Mouse (Mus musculus): ENCODE measurements at regions not wholly inside any gene's neighbourhood (a gene's known extent, or its start where the extent isn't known, plus 50 kb on each side); places are given as distances from the start of the nearest gene placed in this dataset.

DNA sequence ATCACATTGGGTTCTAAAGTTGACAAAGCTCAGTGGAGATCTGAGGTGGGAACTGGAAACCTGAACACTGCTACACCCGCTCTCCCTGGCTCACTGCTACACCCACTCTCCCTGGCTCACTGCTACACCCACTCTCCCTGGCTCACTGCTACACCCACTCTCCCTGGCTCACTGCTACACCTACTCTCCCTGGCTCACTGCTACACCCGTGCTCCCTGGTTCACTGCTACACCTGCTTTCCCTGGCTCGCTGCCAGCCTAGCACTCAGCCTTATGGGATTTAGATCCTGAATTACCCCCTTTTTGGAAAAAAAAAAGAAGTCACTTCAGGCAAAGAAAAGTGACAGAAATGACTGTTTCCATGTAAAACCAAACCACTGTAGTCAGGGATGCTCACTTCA lies 75.2 kb upstream of the Serbp1 start:
- Histone ChIP-seq H3K4me1 (ENCODE audit: control insufficient read depth, insufficient read depth, insufficient read length) (no peaks in the 10 kb centered on the region), H3K36me3 (ENCODE audit: control insufficient read depth, insufficient read depth, low read length) (no peaks in the 10 kb centered on the region), H3K27me3 (ENCODE audit: control insufficient read depth, insufficient read depth, low read length) (no peaks in the 10 kb centered on the region; the same call in 1 of the 2 replicates), H3K4me3 (ENCODE audit: extremely low read depth, insufficient read depth, insufficient read length) (no peak overlapping the region), H3K27ac (ENCODE audit: insufficient read depth, low read length) (no peak overlapping the region)
- TF ChIP-seq CTCF (IDR thresholded peaks at IDR 0.05; ENCODE audit: extremely low read depth, insufficient read depth, insufficient read length, insufficient replicate concordance): no peak
- no peak for TF ChIP-seq POLR2A (IDR thresholded peaks at IDR 0.05; ENCODE audit: low read depth, low read length)
- DNase-seq (ENCODE audit: low read depth in 1 of 2, low spot score in 2 of 2): no peak
- 68% methylated on average over 3 of the region's 3 CpGs for WGBS

DNA sequence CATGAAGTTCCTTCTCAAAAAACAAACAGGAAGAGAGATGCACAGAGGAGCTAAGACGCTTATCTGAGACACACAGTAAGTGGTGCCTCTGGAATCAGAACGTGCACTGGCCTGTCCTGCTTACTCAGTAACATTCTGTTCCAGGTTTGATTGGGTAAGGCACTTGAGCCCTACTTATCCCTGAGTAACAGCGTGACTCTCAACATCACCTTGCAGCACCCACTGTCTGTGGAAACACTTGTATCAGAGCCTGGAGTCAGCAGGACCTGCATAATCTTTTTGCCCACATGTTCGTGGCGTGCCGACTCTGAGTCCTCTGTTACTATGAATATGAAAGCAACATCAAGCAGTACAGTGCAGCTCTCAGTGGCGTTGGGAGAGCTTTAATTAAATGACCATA lies 76.4 kb upstream of the Serbp1 start:
- Histone ChIP-seq H3K27me3 (ENCODE audit: control insufficient read depth, insufficient read depth, low read length) (no peaks in the 10 kb centered on the region; the same call in 1 of the 2 replicates), H3K36me3 (ENCODE audit: control insufficient read depth, insufficient read depth, low read length) (no peaks in the 10 kb centered on the region), H3K4me1 (ENCODE audit: control insufficient read depth, insufficient read depth, insufficient read length) (no peaks in the 10 kb centered on the region), H3K27ac (ENCODE audit: insufficient read depth, low read length) (no peak overlapping the region), H3K4me3 (ENCODE audit: extremely low read depth, insufficient read depth, insufficient read length) (no peak overlapping the region)
- TF ChIP-seq CTCF (IDR thresholded peaks at IDR 0.05; ENCODE audit: extremely low read depth, insufficient read depth, insufficient read length, insufficient replicate concordance) (no peak), POLR2A (IDR thresholded peaks at IDR 0.05; ENCODE audit: low read depth, low read length) (no peak)
- no peak for DNase-seq (ENCODE audit: low read depth in 1 of 2, low spot score in 2 of 2)
- WGBS: 87% methylated on average over 7 of the region's 7 CpGs

DNA sequence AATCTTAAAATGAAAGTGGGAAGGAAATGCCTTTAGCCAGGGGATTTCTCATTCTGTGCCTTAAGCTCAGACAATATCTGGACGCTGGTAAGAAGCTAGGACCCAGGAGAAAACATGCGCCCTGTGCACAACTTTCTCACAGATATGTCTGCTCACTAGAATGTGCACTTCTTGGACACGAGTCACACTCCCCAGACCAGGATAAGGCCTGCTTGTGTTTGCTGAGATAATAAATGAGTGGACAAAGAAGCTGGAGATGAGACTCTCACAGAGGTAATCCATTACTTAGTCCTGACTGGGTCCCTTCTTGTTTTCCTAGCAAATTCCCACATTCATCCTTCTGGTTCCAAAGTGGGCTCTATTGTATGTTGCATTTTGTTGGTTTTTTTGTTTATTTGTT lies 77.4 kb upstream of the Serbp1 start:
- H3K27ac ChIP-seq (ENCODE audit: insufficient read depth, low read length): no peak overlapping the region
- 69% methylated on average over 3 of the region's 3 CpGs for WGBS

DNA sequence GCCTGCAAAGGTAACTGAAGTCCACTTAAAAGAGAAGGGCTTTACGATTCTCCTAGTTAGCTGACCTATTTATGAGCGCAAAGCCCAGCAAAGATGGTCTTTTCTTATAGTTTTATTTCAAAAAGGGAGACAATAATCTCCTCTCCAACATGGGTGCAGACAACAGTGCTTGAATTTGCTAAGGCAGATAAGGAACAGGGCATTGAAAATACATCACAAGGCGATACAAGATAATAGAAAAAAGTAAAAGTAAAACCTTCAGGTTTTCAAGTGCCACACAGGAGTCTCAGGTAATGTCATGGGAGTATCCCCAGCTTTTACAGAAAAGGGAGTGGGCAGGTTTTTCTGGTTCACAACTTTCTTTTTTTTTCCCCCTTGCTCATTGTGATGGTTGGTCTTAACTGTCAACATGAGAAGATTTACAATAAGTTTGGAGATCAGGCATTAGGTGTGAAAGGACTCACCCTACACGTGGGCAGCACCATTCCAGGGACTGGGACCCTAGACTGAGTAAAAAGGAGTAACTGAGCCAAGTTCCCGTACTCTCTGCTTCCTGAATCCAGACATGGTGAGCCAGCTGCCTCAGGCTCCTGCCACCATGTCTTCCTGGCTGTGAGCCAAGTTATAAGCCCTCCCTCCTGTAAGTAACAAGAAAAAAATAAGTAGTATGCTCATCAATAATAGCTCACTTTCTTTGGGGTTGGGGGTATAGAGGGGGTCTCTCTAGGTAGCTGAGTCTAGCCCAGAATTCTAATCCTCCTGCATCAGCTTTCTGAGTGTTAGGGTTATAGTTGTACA lies 78.1 kb upstream of the Serbp1 start:
- no peaks in the 10 kb centered on the region for H3K36me3 ChIP-seq (ENCODE audit: control insufficient read depth, insufficient read depth, low read length)
- no peaks in the 10 kb centered on the region for H3K4me1 ChIP-seq (ENCODE audit: control insufficient read depth, insufficient read depth, insufficient read length)
- H3K27ac ChIP-seq (ENCODE audit: insufficient read depth, low read length): no peak overlapping the region
- 76% methylated on average over 5 of the region's 5 CpGs for WGBS
- no peak overlapping the region for H3K4me3 ChIP-seq (ENCODE audit: extremely low read depth, insufficient read depth, insufficient read length)
- TF ChIP-seq POLR2A (IDR thresholded peaks at IDR 0.05; ENCODE audit: low read depth, low read length) (no peak), CTCF (IDR thresholded peaks at IDR 0.05; ENCODE audit: extremely low read depth, insufficient read depth, insufficient read length, insufficient replicate concordance) (no peak)
- no peaks in the 10 kb centered on the region; the same call in 1 of the 2 replicates for H3K27me3 ChIP-seq (ENCODE audit: control insufficient read depth, insufficient read depth, low read length)
- no peak for DNase-seq (ENCODE audit: low read depth in 1 of 2, low spot score in 2 of 2)

More for the DNA sequence above, 77.4 kb upstream of the Serbp1 start:
- DNase-seq (ENCODE audit: low read depth in 1 of 2, low spot score in 2 of 2): no peak
- no peak overlapping the region for H3K4me3 ChIP-seq (ENCODE audit: extremely low read depth, insufficient read depth, insufficient read length)
- H3K36me3 ChIP-seq (ENCODE audit: control insufficient read depth, insufficient read depth, low read length): no peaks in the 10 kb centered on the region
- no peaks in the 10 kb centered on the region; the same call in 1 of the 2 replicates for H3K27me3 ChIP-seq (ENCODE audit: control insufficient read depth, insufficient read depth, low read length)
- TF ChIP-seq CTCF (IDR thresholded peaks at IDR 0.05; ENCODE audit: extremely low read depth, insufficient read depth, insufficient read length, insufficient replicate concordance): no peak
- TF ChIP-seq POLR2A (IDR thresholded peaks at IDR 0.05; ENCODE audit: low read depth, low read length): no peak
- H3K4me1 ChIP-seq (ENCODE audit: control insufficient read depth, insufficient read depth, insufficient read length): no peaks in the 10 kb centered on the region

DNA sequence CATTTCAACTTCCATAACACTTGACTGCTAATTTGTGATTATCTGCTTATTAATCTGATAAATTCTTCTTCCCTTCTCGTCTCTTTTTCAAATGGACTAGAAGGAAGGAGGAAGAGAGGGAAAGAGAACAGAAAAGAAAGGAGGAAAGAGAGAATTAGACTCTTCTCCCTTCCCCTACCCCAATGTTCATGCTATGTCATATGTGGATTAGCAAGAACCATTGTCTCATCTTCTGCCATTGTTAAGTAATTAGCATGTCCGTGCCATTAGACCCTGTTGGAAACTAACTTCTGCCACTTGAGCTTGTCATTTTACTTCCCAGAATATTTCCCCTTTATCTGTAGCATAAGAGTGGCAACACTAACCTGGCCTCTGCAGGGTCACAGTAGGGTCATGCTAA lies 78.8 kb upstream of the Serbp1 start:
- Histone ChIP-seq H3K36me3 (ENCODE audit: control insufficient read depth, insufficient read depth, low read length) (no peaks in the 10 kb centered on the region), H3K4me3 (ENCODE audit: extremely low read depth, insufficient read depth, insufficient read length) (no peak overlapping the region), H3K27ac (ENCODE audit: insufficient read depth, low read length) (no peak overlapping the region), H3K27me3 (ENCODE audit: control insufficient read depth, insufficient read depth, low read length) (no peaks in the 10 kb centered on the region; the same call in 1 of the 2 replicates), H3K4me1 (ENCODE audit: control insufficient read depth, insufficient read depth, insufficient read length) (no peaks in the 10 kb centered on the region)
- DNase-seq (ENCODE audit: low read depth in 1 of 2, low spot score in 2 of 2): no peak
- TF ChIP-seq POLR2A (IDR thresholded peaks at IDR 0.05; ENCODE audit: low read depth, low read length): no peak
- no peak for TF ChIP-seq CTCF (IDR thresholded peaks at IDR 0.05; ENCODE audit: extremely low read depth, insufficient read depth, insufficient read length, insufficient replicate concordance)
- WGBS: 12% methylated on average over 2 of the region's 2 CpGs

DNA sequence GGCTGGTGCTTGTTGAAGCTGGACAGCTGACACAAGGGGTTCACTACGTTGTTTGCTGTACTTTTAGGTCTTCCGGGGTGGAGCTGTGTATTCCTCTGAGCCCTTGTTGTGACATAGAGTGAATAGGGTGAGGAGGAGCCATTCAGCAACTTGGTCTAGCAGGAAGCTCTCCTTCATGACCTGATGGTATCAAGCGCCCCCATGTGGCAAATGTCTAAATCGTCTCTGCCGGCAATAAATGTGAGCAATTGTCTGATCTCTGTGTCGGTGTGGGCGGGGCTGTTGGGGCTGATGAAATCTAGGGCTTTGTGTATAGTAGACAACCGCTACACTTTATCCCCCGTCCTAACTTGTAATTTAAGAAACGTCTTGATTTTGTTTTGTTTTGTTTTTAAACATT lies 79.2 kb upstream of the Serbp1 start:
- DNase-seq (ENCODE audit: low read depth in 1 of 2, low spot score in 2 of 2): peak; percentile 79 to 80
- Histone ChIP-seq H3K27ac (ENCODE audit: insufficient read depth, low read length) (no peak overlapping the region), H3K4me3 (ENCODE audit: extremely low read depth, insufficient read depth, insufficient read length) (no peak overlapping the region)

More for the DNA sequence above, 79.2 kb upstream of the Serbp1 start:
- H3K27me3 ChIP-seq (ENCODE audit: control insufficient read depth, insufficient read depth, low read length): no peaks in the 10 kb centered on the region; the same call in 1 of the 2 replicates
- no peaks in the 10 kb centered on the region for H3K36me3 ChIP-seq (ENCODE audit: control insufficient read depth, insufficient read depth, low read length)
- no peaks in the 10 kb centered on the region for H3K4me1 ChIP-seq (ENCODE audit: control insufficient read depth, insufficient read depth, insufficient read length)
- TF ChIP-seq CTCF (IDR thresholded peaks at IDR 0.05; ENCODE audit: extremely low read depth, insufficient read depth, insufficient read length, insufficient replicate concordance) (peak; percentile 68; the same call in 1 of the 2 replicates), POLR2A (IDR thresholded peaks at IDR 0.05; ENCODE audit: low read depth, low read length) (no peak)
- WGBS: 1% methylated on average over 10 of the region's 10 CpGs
